16 mouse cellular contexts compared by ENCODE assay signal in the genomic region with DNA sequence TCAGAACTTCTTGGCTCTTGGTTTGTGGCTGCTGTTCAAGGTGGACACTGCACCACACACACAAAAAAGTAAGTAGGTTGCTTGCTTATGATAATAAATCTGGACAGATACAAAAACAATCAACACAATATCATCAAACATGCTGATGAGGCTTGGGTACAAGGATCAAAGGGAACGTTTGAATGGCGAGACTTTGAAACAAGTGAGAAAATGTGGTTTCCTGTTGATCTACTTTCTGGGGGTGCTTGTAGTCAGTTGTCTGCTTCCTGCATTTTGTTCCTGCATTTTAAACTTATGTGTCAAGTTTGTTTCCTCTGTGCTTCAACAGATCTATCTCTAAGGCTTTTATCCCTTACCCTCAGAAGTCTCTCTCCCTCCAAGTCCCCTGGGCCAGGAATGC.
"Had no signal": no experiment of that assay in that cellular context is flagged by ENCODE, and none has a peak within 500 bp of the region (broad histone marks: within the 10 kb centered on the region; RNA-seq: fewer than 3 reads in every experiment).

No protein-coding gene starts in this region.

- H3K4me1 ChIP-seq: limb, embryonic 10.5 days; liver, embryonic 15.5 days; midbrain, embryonic 10.5 days; neural tube, embryonic 15.5 days had no signal

- H3K27me3 ChIP-seq: liver, embryonic 15.5 days; neural tube, embryonic 15.5 days had no signal

- ATAC-seq: intestine, postnatal 0 days; lung, postnatal 0 days had no signal

- H3K36me3 ChIP-seq: limb, embryonic 10.5 days; liver, embryonic 15.5 days; midbrain, embryonic 10.5 days; neural tube, embryonic 15.5 days had no signal

- DNase-seq: kidney, adult 8-10 months; kidney, postnatal 36 days; lung, adult 2 months; lung, postnatal 36 days; midbrain, embryonic 14.5 days; retina, postnatal 1 day; thymus, adult 18-20 months; thymus, postnatal 25 days had no signal

- H3K27ac ChIP-seq: kidney, postnatal 0 days; limb, embryonic 10.5 days; liver, embryonic 15.5 days; midbrain, embryonic 10.5 days; neural tube, embryonic 15.5 days had no signal

- H3K9ac ChIP-seq: liver, embryonic 15.5 days; neural tube, embryonic 15.5 days had no signal

- H3K9me3 ChIP-seq: limb, embryonic 10.5 days; liver, embryonic 15.5 days; midbrain, embryonic 10.5 days; neural tube, embryonic 15.5 days had no signal

- H3K4me2 ChIP-seq: liver, embryonic 11.5 days; liver, embryonic 15.5 days; neural tube, embryonic 15.5 days had no signal

- H3K4me3 ChIP-seq: limb, embryonic 10.5 days; liver, embryonic 15.5 days; midbrain, embryonic 10.5 days; neural tube, embryonic 15.5 days had no signal
